Mouse (Mus musculus): ENCODE measurements around the gene Col11a2. TPM values are rescaled to one million over a fixed set of nuclear protein-coding genes. Genes with fewer than 3 reads are reported as not detected.
A peak's percentile ranks its signal among the peaks of the same experiment; 100 is the strongest.

Col11a2 gene
- total RNA-seq, 1 experiment = 1.4 TPM

DNA sequence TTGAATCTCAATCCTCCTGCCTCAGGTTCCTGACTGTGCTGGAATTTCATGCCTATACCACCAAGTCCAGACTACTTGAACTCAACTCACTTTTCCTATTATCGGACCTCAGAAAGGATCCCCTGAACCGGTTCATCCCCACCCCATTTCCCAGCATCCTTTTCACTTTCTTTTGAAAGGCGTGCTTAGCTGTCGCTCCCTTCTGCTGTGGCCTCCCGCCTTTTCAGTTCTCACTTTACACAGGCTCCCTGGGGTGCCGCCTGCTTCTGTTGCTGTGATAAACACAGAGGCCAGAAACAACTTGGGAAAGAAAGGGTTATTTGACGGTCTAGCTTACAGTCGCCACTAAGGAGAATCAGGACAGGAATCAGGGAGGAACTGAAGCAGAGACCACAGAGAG lies 43.9 kb downstream of the Col11a2 start:
- Histone ChIP-seq H3K27ac (ENCODE audit: insufficient read depth, low read depth, low read length, poor library complexity, severe bottlenecking) (no peak overlapping the region), H3K4me3 (ENCODE audit: insufficient read depth in 1 of 2, low read depth in 1 of 2, low read length in 2 of 2, poor library complexity in 1 of 2, severe bottlenecking in 1 of 2) (no peak overlapping the region), H3K9ac (ENCODE audit: insufficient read depth, low read depth, low read length, poor library complexity, severe bottlenecking) (no peak overlapping the region), H3K4me1 (ENCODE audit: control insufficient read depth in 2 of 2, insufficient read depth in 2 of 2, low read length in 2 of 2, poor library complexity in 1 of 2) (peaks cover 0 to 13% of the 10 kb centered on the region in 2 experiments; a peak in 3 of 4 replicates), H3K36me3 (ENCODE audit: control insufficient read depth, insufficient read depth, low read length, poor library complexity, severe bottlenecking) (no peaks in the 10 kb centered on the region), H3K9me3 (ENCODE audit: control insufficient read depth, insufficient read depth, low read depth, low read length) (no peaks in the 10 kb centered on the region)
- DNase-seq (ENCODE audit: low read depth, low spot score) = no peak
- in situ Hi-C loops (cut with MboI; ENCODE audit: low sequenced_read_pairs in 2 of 2, unreplicated experiment in 2 of 2) = no loop called here
- no peak for TF ChIP-seq ZNF384 (IDR thresholded peaks at IDR 0.05; ENCODE audit: low read depth, low read length)
- TF ChIP-seq HCFC1 (IDR thresholded peaks at IDR 0.05; ENCODE audit: borderline replicate concordance, insufficient read depth, low read length) = no peak

DNA sequence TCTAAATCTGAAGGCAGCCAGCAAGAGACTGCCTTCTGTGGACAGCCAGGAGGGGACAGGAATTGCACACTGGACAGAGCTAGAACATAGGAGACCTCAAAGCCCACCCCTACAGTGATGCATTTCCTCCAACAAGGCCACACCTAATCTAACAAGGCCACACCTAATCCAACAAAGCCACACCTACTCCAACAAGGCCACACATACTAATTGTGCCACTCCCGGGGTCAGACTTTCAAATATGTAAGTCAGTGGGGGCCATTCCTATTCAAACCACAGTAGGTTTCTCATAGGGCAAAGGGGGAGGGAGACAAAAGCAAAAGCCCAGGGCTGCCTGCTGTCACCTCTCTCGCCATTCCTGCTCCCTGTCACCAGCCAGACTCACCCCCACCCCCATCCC lies 48.1 kb downstream of the Col11a2 start:
- peaks cover 0 to 13% of the 10 kb centered on the region in 2 experiments; a peak in 3 of 4 replicates for H3K4me1 ChIP-seq (ENCODE audit: control insufficient read depth in 2 of 2, insufficient read depth in 2 of 2, low read length in 2 of 2, poor library complexity in 1 of 2)
- no peak overlapping the region for H3K27ac ChIP-seq (ENCODE audit: insufficient read depth, low read depth, low read length, poor library complexity, severe bottlenecking)
- in situ Hi-C loops (cut with MboI; ENCODE audit: low sequenced_read_pairs in 2 of 2, unreplicated experiment in 2 of 2) = no loop called here
- no peak overlapping the region for H3K9ac ChIP-seq (ENCODE audit: insufficient read depth, low read depth, low read length, poor library complexity, severe bottlenecking)
- H3K9me3 ChIP-seq (ENCODE audit: control insufficient read depth, insufficient read depth, low read depth, low read length) = no peaks in the 10 kb centered on the region
- TF ChIP-seq CHD2 (IDR thresholded peaks at IDR 0.05; ENCODE audit: low read depth, low read length) = no peak
- no peak for TF ChIP-seq ZC3H11A (IDR thresholded peaks at IDR 0.05; ENCODE audit: borderline replicate concordance, low read depth, low read length)
- TF ChIP-seq HCFC1 (IDR thresholded peaks at IDR 0.05; ENCODE audit: borderline replicate concordance, insufficient read depth, low read length) = no peak
- TF ChIP-seq ZNF384 (IDR thresholded peaks at IDR 0.05; ENCODE audit: low read depth, low read length) = no peak
- no peak for TF ChIP-seq MAFK (IDR thresholded peaks at IDR 0.05; ENCODE audit: insufficient read depth, low read depth, low read length)
- DNase-seq (ENCODE audit: low read depth, low spot score) = no peak
- H3K4me3 ChIP-seq (ENCODE audit: insufficient read depth in 1 of 2, low read depth in 1 of 2, low read length in 2 of 2, poor library complexity in 1 of 2, severe bottlenecking in 1 of 2) = no peak overlapping the region
- H3K36me3 ChIP-seq (ENCODE audit: control insufficient read depth, insufficient read depth, low read length, poor library complexity, severe bottlenecking) = no peaks in the 10 kb centered on the region

DNA sequence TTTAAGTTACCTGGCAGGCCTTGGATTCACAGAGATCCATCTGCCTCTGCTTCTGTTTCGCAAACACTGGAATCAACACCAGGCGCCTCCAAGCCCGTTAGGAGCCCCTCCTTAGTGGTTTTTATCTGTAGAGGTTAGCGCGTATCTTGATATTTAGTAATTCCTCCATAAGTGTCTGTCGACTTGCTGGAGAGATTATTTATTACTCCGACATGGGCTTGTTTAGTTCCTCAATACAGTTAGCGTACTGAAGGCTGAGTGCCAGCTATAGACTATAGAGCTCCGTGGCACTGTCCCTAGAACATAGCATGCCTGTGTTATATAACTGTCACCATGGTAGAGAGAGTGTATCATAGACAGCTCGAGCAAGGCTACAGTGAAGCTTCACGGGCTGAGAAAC lies 48.9 kb downstream of the Col11a2 start:
- DNase-seq (ENCODE audit: low read depth, low spot score) = no peak
- in situ Hi-C loops (cut with MboI; ENCODE audit: low sequenced_read_pairs in 2 of 2, unreplicated experiment in 2 of 2) = no loop called here
- H3K4me1 ChIP-seq (ENCODE audit: control insufficient read depth in 2 of 2, insufficient read depth in 2 of 2, low read length in 2 of 2, poor library complexity in 1 of 2) = peaks cover 0 to 9% of the 10 kb centered on the region in 2 experiments; a peak in 3 of 4 replicates
- H3K27ac ChIP-seq (ENCODE audit: insufficient read depth, low read depth, low read length, poor library complexity, severe bottlenecking) = no peak overlapping the region
- TF ChIP-seq CHD2 (IDR thresholded peaks at IDR 0.05; ENCODE audit: low read depth, low read length) (no peak), ZC3H11A (IDR thresholded peaks at IDR 0.05; ENCODE audit: borderline replicate concordance, low read depth, low read length) (no peak), ZNF384 (IDR thresholded peaks at IDR 0.05; ENCODE audit: low read depth, low read length) (no peak), MAFK (IDR thresholded peaks at IDR 0.05; ENCODE audit: insufficient read depth, low read depth, low read length) (no peak), HCFC1 (IDR thresholded peaks at IDR 0.05; ENCODE audit: borderline replicate concordance, insufficient read depth, low read length) (no peak)
- no peak overlapping the region for H3K9ac ChIP-seq (ENCODE audit: insufficient read depth, low read depth, low read length, poor library complexity, severe bottlenecking)
- H3K4me3 ChIP-seq (ENCODE audit: insufficient read depth in 1 of 2, low read depth in 1 of 2, low read length in 2 of 2, poor library complexity in 1 of 2, severe bottlenecking in 1 of 2) = no peak overlapping the region
- no peaks in the 10 kb centered on the region for H3K9me3 ChIP-seq (ENCODE audit: control insufficient read depth, insufficient read depth, low read depth, low read length)
- no peaks in the 10 kb centered on the region for H3K36me3 ChIP-seq (ENCODE audit: control insufficient read depth, insufficient read depth, low read length, poor library complexity, severe bottlenecking)

DNA sequence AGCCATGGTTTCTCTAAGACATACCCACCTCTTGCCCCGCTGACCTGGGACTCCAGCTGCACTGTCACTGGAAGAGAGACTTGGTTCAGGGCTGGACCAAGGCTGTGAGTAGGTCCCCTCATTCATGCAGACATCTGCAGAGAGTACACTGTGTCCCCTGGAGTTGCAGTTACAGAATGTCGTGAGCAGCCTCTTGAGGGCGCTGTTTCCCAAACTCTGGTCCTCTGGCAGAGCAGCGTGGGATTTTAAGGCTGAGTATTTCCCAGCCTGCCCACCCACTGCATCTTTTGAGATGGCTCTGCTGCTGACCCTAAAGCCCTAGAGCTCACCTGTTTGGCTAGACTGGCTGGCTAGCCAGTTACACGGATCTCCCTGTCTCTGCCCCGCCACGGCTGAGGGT lies 51.7 kb downstream of the Col11a2 start:
- in situ Hi-C loops (cut with MboI; ENCODE audit: low sequenced_read_pairs in 2 of 2, unreplicated experiment in 2 of 2) = no loop called here
- peak; percentile 65 for DNase-seq (ENCODE audit: low read depth, low spot score)
- Histone ChIP-seq H3K9me3 (ENCODE audit: control insufficient read depth, insufficient read depth, low read depth, low read length) (no peaks in the 10 kb centered on the region), H3K36me3 (ENCODE audit: control insufficient read depth, insufficient read depth, low read length, poor library complexity, severe bottlenecking) (no peaks in the 10 kb centered on the region), H3K27ac (ENCODE audit: insufficient read depth, low read depth, low read length, poor library complexity, severe bottlenecking) (no peak overlapping the region), H3K4me1 (ENCODE audit: control insufficient read depth in 2 of 2, insufficient read depth in 2 of 2, low read length in 2 of 2, poor library complexity in 1 of 2) (peaks cover 0 to 7% of the 10 kb centered on the region in 2 experiments; a peak in 2 of 4 replicates), H3K9ac (ENCODE audit: insufficient read depth, low read depth, low read length, poor library complexity, severe bottlenecking) (no peak overlapping the region), H3K4me3 (ENCODE audit: insufficient read depth in 1 of 2, low read depth in 1 of 2, low read length in 2 of 2, poor library complexity in 1 of 2, severe bottlenecking in 1 of 2) (no peak overlapping the region)
- no peak for TF ChIP-seq ZNF384 (IDR thresholded peaks at IDR 0.05; ENCODE audit: low read depth, low read length)
- TF ChIP-seq MAFK (IDR thresholded peaks at IDR 0.05; ENCODE audit: insufficient read depth, low read depth, low read length) = no peak
- TF ChIP-seq ZC3H11A (IDR thresholded peaks at IDR 0.05; ENCODE audit: borderline replicate concordance, low read depth, low read length) = no peak
- TF ChIP-seq CHD2 (IDR thresholded peaks at IDR 0.05; ENCODE audit: low read depth, low read length) = no peak
- TF ChIP-seq HCFC1 (IDR thresholded peaks at IDR 0.05; ENCODE audit: borderline replicate concordance, insufficient read depth, low read length) = no peak
